Mouse (Mus musculus) heart, embryonic 14.5 days (tissue): ENCODE measurements around the gene Sema3a. TPM values are rescaled to one million over a fixed set of nuclear protein-coding genes. Genes with fewer than 3 reads are reported as not detected.

Experiments
- ATAC-seq: fragments of 200-750 bp; cut with Nextera tagmentation; 2 replicates; pipeline ENCODE4 v1.8.0; 2017; ENCODE audit warnings: low read depth, moderate TSS enrichment; ENCODE audit not compliant: insufficient number of reproducible peaks, insufficient read depth, low FRiP score
- H3K27ac ChIP-seq, 2 experiments: fragments of 200-500 bp in 1 of 2; fragments of 300-500 bp in 1 of 2; sonication (generic) in 1 of 2; replicated peaks in 1 of 2; 2 replicates each; pipeline ENCODE4 v1.5.1; 2012 to 2014; ENCODE audit warnings: low read depth in 2 of 2, low read length in 2 of 2, control low read depth in 1 of 2, mild to moderate bottlenecking in 1 of 2, mixed read lengths in 1 of 2; ENCODE audit not compliant: control insufficient read depth in 1 of 2, insufficient read depth in 1 of 2
- H3K27me3 ChIP-seq: fragments of 300-500 bp; sonication (generic); 2 replicates; pipeline ENCODE4 v1.6.1; 2014; ENCODE audit warnings: mild to moderate bottlenecking, low read length, control low read depth; ENCODE audit not compliant: control insufficient read depth, insufficient read depth
- H3K36me3 ChIP-seq: fragments of 300-500 bp; sonication (generic); 2 replicates; pipeline ENCODE4 v1.6.1; 2014; ENCODE audit warnings: mild to moderate bottlenecking, control low read depth, low read length, mixed read lengths; ENCODE audit not compliant: control insufficient read depth, insufficient read depth
- H3K4me1 ChIP-seq, 2 experiments: fragments of 200-500 bp in 1 of 2; fragments of 300-500 bp in 1 of 2; sonication (generic) in 1 of 2; 2 replicates each; pipeline ENCODE4 v1.6.1; 2012 to 2014; ENCODE audit warnings: low read length in 2 of 2, control low read depth in 1 of 2, mixed read lengths in 1 of 2; ENCODE audit not compliant: control insufficient read depth in 2 of 2, insufficient read depth in 2 of 2
- H3K4me2 ChIP-seq: fragments of 300-500 bp; sonication (generic); 2 replicates; pipeline ENCODE4 v1.6.1; 2014; ENCODE audit warnings: mild to moderate bottlenecking, low read length
- H3K4me3 ChIP-seq, 2 experiments: fragments of 200-500 bp in 1 of 2; fragments of 300-500 bp in 1 of 2; sonication (generic) in 1 of 2; 2 replicates each; pipeline ENCODE4 v1.5.1; 2012 to 2014; ENCODE audit warnings: low read length in 2 of 2, mild to moderate bottlenecking in 2 of 2, control low read depth in 1 of 2, low read depth in 1 of 2, moderate library complexity in 1 of 2; ENCODE audit not compliant: control insufficient read depth in 1 of 2, insufficient read depth in 1 of 2
- H3K9ac ChIP-seq: fragments of 300-500 bp; sonication (generic); 2 replicates; pipeline ENCODE4 v1.6.1; 2014; ENCODE audit warnings: mild to moderate bottlenecking, low read length
- H3K9me3 ChIP-seq: fragments of 300-500 bp; sonication (generic); 2 replicates; pipeline ENCODE4 v1.6.1; 2016; ENCODE audit warnings: low read length, control low read depth; ENCODE audit not compliant: control insufficient read depth
- WGBS: fragments of 180-500 bp; shearing (Covaris S2); extraction: QIAGEN DNeasy Blood & Tissue Kit; methylation state at CpG from one replicate; pipeline ENCODE4 v1.1.7; 2014; 5-methylcytosine and 5-hydroxymethylcytosine counted together
- polyA plus RNA-seq: library from polyadenylated mRNA; unstranded; fragments of >200 nt; fragmentation: Nextera tagmentation; extraction: Ambion mirVana; gene quantifications from 2 replicates; pipeline ENCODE4 v1.2.1, GENCODE M21; 2014

Sema3a gene
- polyA plus RNA-seq: 15.8 and 16.9 TPM in 2 replicates

DNA sequence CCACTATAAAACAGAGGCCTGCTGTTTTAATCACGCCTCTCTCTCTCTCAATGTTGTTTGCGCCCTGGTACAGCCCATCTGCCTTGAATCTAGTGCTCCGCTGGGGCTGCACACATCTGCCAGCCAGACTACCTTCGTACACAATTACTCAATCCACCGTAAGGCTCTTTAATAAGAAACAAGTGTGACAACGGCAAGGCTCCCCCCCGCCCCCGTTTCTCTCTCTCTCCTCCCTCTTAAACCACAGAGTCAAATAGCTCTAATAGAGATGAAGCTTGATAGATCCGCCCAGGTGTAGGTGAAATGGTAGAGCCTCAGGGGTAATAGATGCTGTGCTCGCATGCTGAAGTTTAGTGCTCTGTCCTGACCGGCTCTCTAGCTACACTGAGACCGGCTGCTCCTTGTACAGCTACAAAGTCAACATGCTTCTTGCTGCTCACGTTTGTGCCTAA, at the start of gene Sema3a:
TSS of gene Sema3a (plus strand) at position 174 of the 452 bp plus-strand sequence.
- Histone ChIP-seq H3K4me2 (no peak within 1 kb of the TSS), H3K27ac (no peak within 1 kb of the TSS), H3K27me3 (no peaks in the 10 kb centered on the region), H3K4me1 (no peaks in the 10 kb centered on the region), H3K9ac (no peak within 1 kb of the TSS), H3K9me3 (no peaks in the 10 kb centered on the region), H3K4me3 (no peak within 1 kb of the TSS), H3K36me3 (no peaks in the 10 kb centered on the region)
- WGBS: 68% methylated on average over 13 of the region's 13 CpGs
- ATAC-seq: no peak

GRCm38 (mm10) chr5:13084777-13085439, 40.3 kb upstream of the Sema3a start:
- WGBS: 80% methylated on average over 6 of the region's 6 CpGs
- no peak overlapping the region for H3K4me2 ChIP-seq
- H3K36me3 ChIP-seq: no peaks in the 10 kb centered on the region
- no peaks in the 10 kb centered on the region for H3K27me3 ChIP-seq
- H3K4me1 ChIP-seq: no peaks in the 10 kb centered on the region
- no peak overlapping the region for H3K27ac ChIP-seq
- no peak for ATAC-seq
- peaks cover 2% of the 10 kb centered on the region; the same call in 1 of the 2 replicates for H3K9me3 ChIP-seq
- H3K9ac ChIP-seq: no peak overlapping the region
- H3K4me3 ChIP-seq: no peak overlapping the region

GRCm38 (mm10) chr5:13090431-13090830, 34.8 kb upstream of the Sema3a start:
- Histone ChIP-seq H3K9me3 (no peaks in the 10 kb centered on the region), H3K9ac (no peak overlapping the region), H3K27ac (no peak overlapping the region), H3K4me1 (no peaks in the 10 kb centered on the region), H3K27me3 (no peaks in the 10 kb centered on the region), H3K4me2 (no peak overlapping the region), H3K36me3 (no peaks in the 10 kb centered on the region), H3K4me3 (no peak overlapping the region)
- 91% methylated on average over 1 of the region's 1 CpGs for WGBS
- ATAC-seq: no peak

GRCm38 (mm10) chr5:13109522-13109921, 15.7 kb upstream of the Sema3a start:
- Histone ChIP-seq H3K4me2 (no peak overlapping the region), H3K4me3 (no peak overlapping the region), H3K27me3 (no peaks in the 10 kb centered on the region), H3K4me1 (no peaks in the 10 kb centered on the region), H3K27ac (no peak overlapping the region), H3K9ac (no peak overlapping the region), H3K36me3 (no peaks in the 10 kb centered on the region), H3K9me3 (no peaks in the 10 kb centered on the region)
- WGBS: 66% methylated on average over 2 of the region's 2 CpGs
- no peak for ATAC-seq

- no peaks in the 10 kb centered on the region for H3K9me3 ChIP-seq
- no peaks in the 10 kb centered on the region for H3K27me3 ChIP-seq
- no peak overlapping the region for H3K4me3 ChIP-seq
- H3K36me3 ChIP-seq: no peaks in the 10 kb centered on the region
- H3K4me2 ChIP-seq: no peak overlapping the region
- H3K27ac ChIP-seq: no peak overlapping the region
- 69% methylated on average over 8 of the region's 8 CpGs for WGBS
- no peak overlapping the region for H3K9ac ChIP-seq
- no peak for ATAC-seq
- no peaks in the 10 kb centered on the region for H3K4me1 ChIP-seq
Measured at GRCm38 (mm10) chr5:13117236-13117635, 8.0 kb upstream of the Sema3a start.

- no peak overlapping the region for H3K27ac ChIP-seq
- no peaks in the 10 kb centered on the region for H3K36me3 ChIP-seq
- H3K4me3 ChIP-seq: no peak overlapping the region
- H3K4me1 ChIP-seq: no peaks in the 10 kb centered on the region
- H3K9ac ChIP-seq: no peak overlapping the region
- no peak overlapping the region for H3K4me2 ChIP-seq
- H3K27me3 ChIP-seq: no peaks in the 10 kb centered on the region
- no peaks in the 10 kb centered on the region for H3K9me3 ChIP-seq
- ATAC-seq: no peak
- WGBS: 78% methylated on average over 9 of the region's 9 CpGs
Measured at GRCm38 (mm10) chr5:13125757-13126156, 543 bp downstream of the Sema3a start.

DNA sequence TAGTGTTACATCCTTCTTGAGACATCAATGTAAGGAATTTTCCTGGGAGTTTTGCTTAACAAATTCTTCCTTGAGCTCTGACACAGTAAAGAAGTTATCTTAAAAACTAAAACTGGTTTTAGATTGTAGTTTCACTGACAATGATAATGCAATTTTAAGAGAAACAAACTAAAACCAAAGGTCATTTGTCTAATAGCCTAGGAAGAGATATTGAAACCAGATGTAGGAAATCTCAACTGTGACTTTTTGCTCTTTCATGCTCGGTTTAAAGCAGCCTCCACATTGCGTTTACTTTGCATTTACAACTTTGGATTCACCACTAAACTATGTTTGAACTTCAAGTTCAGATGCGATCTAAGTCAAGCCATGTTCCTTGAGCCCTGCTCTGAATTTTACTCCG, 982 bp downstream of the Sema3a start:
- H3K4me3 ChIP-seq: no peak overlapping the region
- no peak overlapping the region for H3K27ac ChIP-seq
- H3K9me3 ChIP-seq: no peaks in the 10 kb centered on the region
- H3K4me2 ChIP-seq: no peak overlapping the region
- WGBS: 68% methylated on average over 4 of the region's 4 CpGs
- H3K4me1 ChIP-seq: no peaks in the 10 kb centered on the region
- H3K27me3 ChIP-seq: no peaks in the 10 kb centered on the region
- no peak for ATAC-seq
- H3K36me3 ChIP-seq: no peaks in the 10 kb centered on the region
- H3K9ac ChIP-seq: no peak overlapping the region

DNA sequence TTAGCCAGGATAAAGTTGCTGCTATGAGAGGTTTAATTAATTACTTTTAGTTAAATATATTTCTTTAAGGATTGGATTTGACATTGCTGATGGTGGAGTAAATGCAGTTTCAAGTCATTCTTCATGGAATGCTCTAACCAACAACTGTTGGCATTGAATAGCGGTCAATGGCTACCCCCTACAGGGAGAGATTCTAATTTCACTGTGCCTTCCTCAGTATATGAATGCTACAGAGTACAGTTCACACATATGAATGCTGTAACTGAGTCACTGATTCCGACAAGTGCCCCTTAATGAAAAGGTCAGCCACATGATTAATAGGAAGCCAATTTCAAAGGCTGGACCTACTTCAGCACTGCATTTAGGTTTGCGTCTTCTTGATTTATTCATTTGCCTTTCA, 1.9 kb downstream of the Sema3a start:
- H3K36me3 ChIP-seq: no peaks in the 10 kb centered on the region
- H3K9ac ChIP-seq: no peak overlapping the region
- no peak for ATAC-seq
- H3K4me2 ChIP-seq: no peak overlapping the region
- H3K27ac ChIP-seq: no peak overlapping the region
- H3K27me3 ChIP-seq: no peaks in the 10 kb centered on the region
- H3K9me3 ChIP-seq: no peaks in the 10 kb centered on the region
- 79% methylated on average over 3 of the region's 3 CpGs for WGBS
- no peak overlapping the region for H3K4me3 ChIP-seq
- no peaks in the 10 kb centered on the region for H3K4me1 ChIP-seq
